Mouse (Mus musculus) forebrain, embryonic 12.5 days (tissue): Measurements from ENCODE around the gene Tspan5. TPM values are rescaled to one million over a fixed set of nuclear protein-coding genes. Genes with fewer than 3 reads are reported as not detected.

Experiments
- ATAC-seq: fragments of 200-750 bp; cut with Nextera tagmentation; 2 replicates; pipeline ENCODE4 v1.8.0; 2017; ENCODE audit warnings: moderate TSS enrichment; ENCODE audit not compliant: low FRiP score
- H3K27ac ChIP-seq: fragments of 300-500 bp; sonication (generic); 2 replicates; pipeline ENCODE4 v1.5.1; 2016; ENCODE audit warnings: mild to moderate bottlenecking
- H3K27me3 ChIP-seq: fragments of 300-500 bp; sonication (generic); 2 replicates; pipeline ENCODE4 v1.6.1; 2016; ENCODE audit warnings: mild to moderate bottlenecking
- H3K36me3 ChIP-seq: fragments of 300-500 bp; sonication (generic); replicated peaks from 2 replicates; pipeline ENCODE4 v1.6.1; 2016; ENCODE audit warnings: mild to moderate bottlenecking
- H3K4me1 ChIP-seq: fragments of 300-500 bp; sonication (generic); 2 replicates; pipeline ENCODE4 v1.6.1; 2016
- H3K4me2 ChIP-seq: fragments of 300-500 bp; sonication (generic); 2 replicates; pipeline ENCODE4 v1.6.1; 2016; ENCODE audit warnings: mild to moderate bottlenecking, moderate library complexity
- H3K4me3 ChIP-seq: fragments of 300-500 bp; sonication (generic); replicated peaks from 2 replicates; pipeline ENCODE4 v1.5.1; 2016; ENCODE audit warnings: mild to moderate bottlenecking
- H3K9ac ChIP-seq: fragments of 300-500 bp; sonication (generic); 2 replicates; pipeline ENCODE4 v1.6.1; 2016; ENCODE audit warnings: mild to moderate bottlenecking
- H3K9me3 ChIP-seq: fragments of 300-500 bp; sonication (generic); 2 replicates; pipeline ENCODE4 v1.6.1; 2016
- WGBS: fragments of 180-500 bp; shearing (Covaris S2); methylation state at CpG from one replicate; pipeline ENCODE4 v1.1.7; 2016; 5-methylcytosine and 5-hydroxymethylcytosine counted together
- polyA plus RNA-seq: library from polyadenylated mRNA; unstranded; fragments of >200 nt; fragmentation: Nextera tagmentation; extraction: Ambion mirVana; gene quantifications from 2 replicates; pipeline ENCODE4 v1.2.1, GENCODE M21; 2016

Tspan5 gene
- 61.5 and 62.4 TPM in 2 replicates for polyA plus RNA-seq

- Histone ChIP-seq H3K9ac (peak within 1 kb of the TSS; percentile 83), H3K4me3 (peak within 1 kb of the TSS; percentile 78), H3K27me3 (peaks cover 13% of the 10 kb centered on the region), H3K4me1 (peaks cover 26% of the 10 kb centered on the region), H3K36me3 (no peaks in the 10 kb centered on the region), H3K27ac (peak within 1 kb of the TSS; percentile 92), H3K9me3 (no peaks in the 10 kb centered on the region), H3K4me2 (peak within 1 kb of the TSS; percentile 80)
- ATAC-seq: peak; percentile 90
- WGBS: under 1% methylated on average over 91 of the region's 100 CpGs
These were observed at the start of gene Tspan5 for GRCm38 (mm10) chr3:138741649-138742565. Tspan5 (plus strand) TSS chr3:138742195.

GRCm38 (mm10) chr3:138692302-138692701 lies 49.7 kb upstream of the Tspan5 start:
- no peaks in the 10 kb centered on the region for H3K9me3 ChIP-seq
- no peaks in the 10 kb centered on the region for H3K36me3 ChIP-seq
- no peaks in the 10 kb centered on the region for H3K4me1 ChIP-seq
- H3K27ac ChIP-seq: no peak overlapping the region
- H3K27me3 ChIP-seq: no peaks in the 10 kb centered on the region
- ATAC-seq: no peak
- H3K4me3 ChIP-seq: no peak overlapping the region
- WGBS: 18% methylated on average over 1 of the region's 1 CpGs
- no peak overlapping the region for H3K9ac ChIP-seq
- H3K4me2 ChIP-seq: no peak overlapping the region

- Histone ChIP-seq H3K4me1 (no peaks in the 10 kb centered on the region), H3K36me3 (no peaks in the 10 kb centered on the region), H3K9ac (no peak overlapping the region), H3K27me3 (no peaks in the 10 kb centered on the region), H3K9me3 (no peaks in the 10 kb centered on the region), H3K27ac (no peak overlapping the region), H3K4me3 (no peak overlapping the region), H3K4me2 (no peak overlapping the region)
- no peak for ATAC-seq
- 87% methylated on average over 12 of the region's 12 CpGs for WGBS
These were observed 38.6 kb upstream of the Tspan5 start for GRCm38 (mm10) chr3:138703399-138703798.

DNA sequence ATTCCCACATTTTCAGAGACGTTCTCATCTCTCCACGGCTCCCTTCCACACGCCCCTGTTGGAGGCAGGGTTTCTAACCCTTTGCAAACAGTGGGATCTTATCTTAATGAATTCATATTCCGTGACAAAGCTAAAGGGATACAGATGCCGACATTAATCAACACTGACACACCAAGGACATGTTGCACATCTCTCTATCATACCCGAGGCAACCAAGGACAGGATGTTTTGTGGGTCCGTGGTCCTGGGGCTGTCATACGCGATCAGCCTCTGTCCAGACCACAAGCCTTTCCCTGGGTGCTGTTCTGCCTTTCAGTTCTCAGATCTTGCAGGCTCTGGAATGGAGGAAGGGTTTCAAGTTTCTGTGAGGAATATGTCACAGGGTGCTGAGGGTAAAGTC lies 37.5 kb upstream of the Tspan5 start:
- Histone ChIP-seq H3K9ac (no peak overlapping the region), H3K27me3 (no peaks in the 10 kb centered on the region), H3K4me1 (no peaks in the 10 kb centered on the region), H3K4me2 (no peak overlapping the region), H3K36me3 (no peaks in the 10 kb centered on the region), H3K4me3 (no peak overlapping the region), H3K9me3 (no peaks in the 10 kb centered on the region), H3K27ac (no peak overlapping the region)
- ATAC-seq: no peak
- 88% methylated on average over 9 of the region's 9 CpGs for WGBS

DNA sequence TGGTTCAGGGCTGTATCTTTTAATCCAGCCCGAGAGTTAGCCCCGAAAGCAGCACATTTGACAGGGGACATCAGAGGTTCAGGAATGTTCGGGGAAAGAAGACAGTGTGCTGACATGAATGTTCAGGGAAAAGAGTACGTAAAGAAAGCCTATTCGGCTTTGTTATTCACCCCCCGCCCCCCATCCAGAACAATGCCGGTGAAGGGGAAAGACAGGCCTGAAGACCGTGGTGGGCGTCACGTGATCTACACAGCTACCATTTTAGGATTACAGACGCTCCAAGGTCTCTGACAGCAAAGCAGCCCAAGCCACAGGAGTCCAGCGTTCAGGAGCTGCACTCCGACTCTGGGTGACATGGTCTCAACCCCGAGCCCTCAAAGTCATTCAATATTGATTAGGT lies 36.1 kb upstream of the Tspan5 start:
- Histone ChIP-seq H3K4me2 (no peak overlapping the region), H3K9me3 (no peaks in the 10 kb centered on the region), H3K4me1 (0 out of 2 replicates have a peak, but pooled peaks cover 2% of the 10 kb centered on the region), H3K27me3 (no peaks in the 10 kb centered on the region), H3K4me3 (no peak overlapping the region), H3K36me3 (no peaks in the 10 kb centered on the region), H3K9ac (no peak overlapping the region), H3K27ac (no peak overlapping the region)
- 53% methylated on average over 14 of the region's 14 CpGs for WGBS
- ATAC-seq: no peak

- H3K4me3 ChIP-seq: no peak overlapping the region
- no peak for ATAC-seq
- peaks cover 2% of the 10 kb centered on the region; the same call in 1 of the 2 replicates for H3K4me1 ChIP-seq
- 77% methylated on average over 5 of the region's 5 CpGs for WGBS
- H3K4me2 ChIP-seq: no peak overlapping the region
- H3K9me3 ChIP-seq: no peaks in the 10 kb centered on the region
- no peaks in the 10 kb centered on the region for H3K36me3 ChIP-seq
- no peaks in the 10 kb centered on the region for H3K27me3 ChIP-seq
- no peak overlapping the region for H3K27ac ChIP-seq
- H3K9ac ChIP-seq: no peak overlapping the region
These were observed 32.8 kb upstream of the Tspan5 start for GRCm38 (mm10) chr3:138709183-138709582.

GRCm38 (mm10) chr3:138711971-138712370 lies 30.0 kb upstream of the Tspan5 start:
- ATAC-seq: no peak
- Histone ChIP-seq H3K4me2 (no peak overlapping the region), H3K9ac (no peak overlapping the region), H3K4me1 (peaks cover 2% of the 10 kb centered on the region; the same call in 1 of the 2 replicates), H3K4me3 (no peak overlapping the region), H3K9me3 (no peaks in the 10 kb centered on the region), H3K36me3 (no peaks in the 10 kb centered on the region), H3K27me3 (no peaks in the 10 kb centered on the region), H3K27ac (no peak overlapping the region)
- 96% methylated on average over 4 of the region's 4 CpGs for WGBS

- ATAC-seq: no peak
- WGBS: 87% methylated on average over 11 of the region's 11 CpGs
These were observed 29.4 kb upstream of the Tspan5 start for GRCm38 (mm10) chr3:138712452-138713140.

GRCm38 (mm10) chr3:138713141-138713540 lies 28.9 kb upstream of the Tspan5 start:
- Histone ChIP-seq H3K4me1 (peaks cover 2% of the 10 kb centered on the region; the same call in 1 of the 2 replicates), H3K9ac (no peak overlapping the region), H3K4me2 (no peak overlapping the region), H3K36me3 (no peaks in the 10 kb centered on the region), H3K4me3 (no peak overlapping the region), H3K9me3 (no peaks in the 10 kb centered on the region), H3K27me3 (no peaks in the 10 kb centered on the region), H3K27ac (no peak overlapping the region)
- WGBS: 56% methylated on average over 6 of the region's 6 CpGs
- ATAC-seq: peak; percentile 45; the same call in 1 of the 2 replicates

More at GRCm38 (mm10) chr3:138712452-138713140, 29.4 kb upstream of the Tspan5 start:
- H3K4me2 ChIP-seq: no peak overlapping the region
- no peaks in the 10 kb centered on the region for H3K36me3 ChIP-seq
- H3K4me1 ChIP-seq: peaks cover 2% of the 10 kb centered on the region; the same call in 1 of the 2 replicates
- no peak overlapping the region for H3K27ac ChIP-seq
- no peaks in the 10 kb centered on the region for H3K27me3 ChIP-seq
- no peaks in the 10 kb centered on the region for H3K9me3 ChIP-seq
- no peak overlapping the region for H3K9ac ChIP-seq
- no peak overlapping the region for H3K4me3 ChIP-seq

DNA sequence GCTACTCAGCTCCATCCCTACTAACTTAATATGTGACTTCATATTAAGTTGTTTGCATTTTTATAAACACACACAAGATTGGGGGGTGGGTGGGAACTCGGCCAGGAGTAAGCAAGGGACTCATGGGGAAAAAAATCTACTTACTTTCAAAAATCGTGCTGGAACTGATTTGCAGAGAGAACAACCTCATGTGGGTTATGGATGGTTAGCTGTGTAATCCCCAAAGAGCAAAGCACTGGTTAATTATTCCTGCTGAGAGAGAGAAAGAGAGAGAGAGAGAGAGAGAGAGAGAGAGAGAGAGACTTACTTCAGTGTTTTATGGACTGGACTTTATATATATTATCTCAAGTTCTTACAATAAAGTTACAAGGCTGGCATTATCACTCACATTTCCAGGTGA lies 27.2 kb upstream of the Tspan5 start:
- H3K36me3 ChIP-seq: no peaks in the 10 kb centered on the region
- no peaks in the 10 kb centered on the region for H3K27me3 ChIP-seq
- peaks cover 2% of the 10 kb centered on the region; the same call in 1 of the 2 replicates for H3K4me1 ChIP-seq
- H3K9me3 ChIP-seq: no peaks in the 10 kb centered on the region
- no peak for ATAC-seq
- H3K27ac ChIP-seq: no peak overlapping the region
- 59% methylated on average over 2 of the region's 2 CpGs for WGBS
- no peak overlapping the region for H3K4me3 ChIP-seq
- H3K4me2 ChIP-seq: no peak overlapping the region
- H3K9ac ChIP-seq: no peak overlapping the region

- WGBS: 91% methylated on average over 4 of the region's 4 CpGs
These were observed 26.8 kb upstream of the Tspan5 start for GRCm38 (mm10) chr3:138715212-138715611.

DNA sequence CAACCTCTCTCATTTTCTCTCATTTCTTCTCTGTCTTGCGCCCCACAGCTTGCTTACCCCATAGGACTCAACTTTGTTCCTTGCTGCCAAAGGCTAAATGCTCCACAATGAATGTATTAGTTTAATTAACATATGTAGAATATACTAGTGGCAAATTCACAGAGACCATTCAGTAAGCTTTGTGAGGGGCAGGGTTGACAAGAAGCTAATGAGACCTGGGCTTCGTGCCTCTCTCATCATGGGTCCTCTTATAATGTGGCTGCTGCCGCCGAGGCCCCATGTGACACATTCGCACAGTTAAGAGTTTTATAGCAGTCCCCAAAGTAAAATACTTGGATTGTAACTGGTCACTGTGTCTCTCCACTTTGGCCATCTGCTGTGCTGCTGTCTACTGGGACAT lies 25.0 kb upstream of the Tspan5 start:
- H3K9me3 ChIP-seq: no peaks in the 10 kb centered on the region
- no peak overlapping the region for H3K9ac ChIP-seq
- 71% methylated on average over 5 of the region's 5 CpGs for WGBS
- no peak overlapping the region for H3K4me2 ChIP-seq
- H3K4me1 ChIP-seq: no peaks in the 10 kb centered on the region; the same call in 1 of the 2 replicates
- no peak overlapping the region for H3K4me3 ChIP-seq
- no peaks in the 10 kb centered on the region for H3K27me3 ChIP-seq
- H3K27ac ChIP-seq: no peak overlapping the region
- ATAC-seq: no peak; the same call in 1 of the 2 replicates
- H3K36me3 ChIP-seq: no peaks in the 10 kb centered on the region

More at GRCm38 (mm10) chr3:138715212-138715611, 26.8 kb upstream of the Tspan5 start:
- no peak overlapping the region for H3K4me3 ChIP-seq
- H3K4me2 ChIP-seq: no peak overlapping the region
- no peak overlapping the region for H3K27ac ChIP-seq
- H3K4me1 ChIP-seq: peaks cover under 1% of the 10 kb centered on the region; the same call in 1 of the 2 replicates
- no peaks in the 10 kb centered on the region for H3K9me3 ChIP-seq
- no peaks in the 10 kb centered on the region for H3K36me3 ChIP-seq
- no peak for ATAC-seq
- H3K9ac ChIP-seq: no peak overlapping the region
- no peaks in the 10 kb centered on the region for H3K27me3 ChIP-seq
